26 mouse cellular contexts compared by ENCODE assay signal in the genomic region with DNA sequence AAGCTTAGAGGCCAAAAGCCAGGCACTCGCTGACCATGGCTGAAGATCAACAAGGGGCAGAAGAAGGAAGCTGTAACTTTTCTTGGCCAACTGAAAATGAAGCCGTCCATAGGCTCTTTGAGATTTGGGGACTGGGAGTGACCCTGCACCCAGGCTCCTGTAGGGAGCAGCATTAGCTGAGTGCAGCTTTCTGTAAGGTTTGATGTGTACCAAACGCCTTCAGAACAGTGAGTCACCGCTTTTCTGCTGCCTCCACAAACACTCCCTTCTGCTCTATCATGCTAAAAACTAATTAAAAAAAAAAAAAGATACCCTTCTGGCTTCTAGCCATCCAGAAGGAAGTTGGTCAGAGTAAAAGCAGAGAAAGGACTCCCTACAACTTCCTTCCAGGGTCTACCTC. TPM values are rescaled to one million over a fixed set of nuclear protein-coding genes. Genes with fewer than 3 reads are reported as not detected.
DNase-seq lines count a peak whose midpoint lies in the region; ATAC-seq and TF ChIP-seq lines count a peak whose summit lies in the region.
"Had no signal": no experiment of that assay in that cellular context is flagged by ENCODE, and none has a peak within 500 bp of the region (broad histone marks: within the 10 kb centered on the region; RNA-seq: fewer than 3 reads in every experiment).

No protein-coding gene starts in this region.

- peak; percentile 59 for TF ChIP-seq CTCF in stomach, postnatal 0 days (IDR thresholded peaks at IDR 0.05; ENCODE audit: low read depth)

- no peaks in the 10 kb centered on the region for H3K4me1 ChIP-seq in stomach, postnatal 0 days (replicated peaks; ENCODE audit: control insufficient read depth, insufficient read depth)
- H3K4me1 ChIP-seq in hindbrain, embryonic 10.5 days (replicated peaks): no peaks in the 10 kb centered on the region
- H3K4me1 ChIP-seq: embryonic facial prominence, embryonic 13.5 days; heart, embryonic 10.5 days; hindbrain, embryonic 15.5 days; midbrain, embryonic 10.5 days had no signal

- peak; percentile 49 to 58; a peak in 2 of 4 replicates for ATAC-seq in hematopoietic stem cell, adult 5-6 weeks (replicated peaks in 1 of 2; ENCODE audit: insufficient read depth in 1 of 2, low FRiP score in 2 of 2, low TSS enrichment in 1 of 2, low read depth in 1 of 2, poor library complexity in 2 of 2, severe bottlenecking in 2 of 2)
- ATAC-seq in stomach, postnatal 0 days (ENCODE audit: low FRiP score, low TSS enrichment): peak; percentile 63; the same call in 1 of the 2 replicates
- ATAC-seq: forebrain, embryonic 16.5 days; intestine, embryonic 16.5 days; liver, postnatal 0 days had no signal

- no peaks in the 10 kb centered on the region for H3K9me3 ChIP-seq in stomach, postnatal 0 days (ENCODE audit: control insufficient read depth, low read length)
- H3K9me3 ChIP-seq in hindbrain, embryonic 10.5 days: peaks cover 13% of the 10 kb centered on the region
- H3K9me3 ChIP-seq: heart, embryonic 10.5 days; hindbrain, embryonic 15.5 days had no signal

- no peak overlapping the region for H3K4me2 ChIP-seq in stomach, postnatal 0 days (replicated peaks; ENCODE audit: low read depth)
- H3K4me2 ChIP-seq: embryonic facial prominence, embryonic 13.5 days; hindbrain, embryonic 15.5 days; kidney, embryonic 15.5 days had no signal

- no peaks in the 10 kb centered on the region for H3K27me3 ChIP-seq in stomach, postnatal 0 days (ENCODE audit: control insufficient read depth, insufficient read depth, low read length)
- no peaks in the 10 kb centered on the region for H3K27me3 ChIP-seq in hindbrain, embryonic 10.5 days (ENCODE audit: insufficient read depth, poor library complexity, severe bottlenecking)
- H3K27me3 ChIP-seq: CH12.LX; embryonic facial prominence, embryonic 13.5 days; hindbrain, embryonic 15.5 days; kidney, embryonic 15.5 days had no signal

- no peak overlapping the region for H3K9ac ChIP-seq in stomach, postnatal 0 days (ENCODE audit: low read length)
- H3K9ac ChIP-seq: embryonic facial prominence, embryonic 13.5 days; hindbrain, embryonic 15.5 days; kidney, embryonic 15.5 days; liver, postnatal 0 days had no signal

- no peaks in the 10 kb centered on the region for H3K36me3 ChIP-seq in stomach, postnatal 0 days (ENCODE audit: control insufficient read depth, insufficient read depth, low read length)
- H3K36me3 ChIP-seq in hindbrain, embryonic 10.5 days: no peaks in the 10 kb centered on the region
- H3K36me3 ChIP-seq: embryonic facial prominence, embryonic 13.5 days; heart, embryonic 10.5 days; hindbrain, embryonic 15.5 days; kidney, embryonic 15.5 days; midbrain, embryonic 10.5 days had no signal

- no peak for TF ChIP-seq EP300 in stomach, postnatal 0 days (optimal IDR thresholded peaks at IDR 0.05)

- intact Hi-C loops in heart, postnatal 36 days (cut with DNase I): no loop called here

- no peak overlapping the region for H3K4me3 ChIP-seq in stomach, postnatal 0 days (ENCODE audit: low read depth, low read length)
- H3K4me3 ChIP-seq in hindbrain, embryonic 10.5 days: no peak overlapping the region
- H3K4me3 ChIP-seq: embryonic facial prominence, embryonic 13.5 days; heart, embryonic 10.5 days; hindbrain, embryonic 15.5 days; kidney, embryonic 15.5 days; midbrain, embryonic 10.5 days had no signal

- peak; percentile 65 for DNase-seq in right cerebral cortex, adult 18-20 months
- DNase-seq in right cerebral cortex, postnatal 14 days: no peak
- peak; percentile 18 to 29 for DNase-seq in layer of hippocampus, postnatal 36 days
- DNase-seq in stomach, postnatal 0 days (ENCODE audit: low spot score): no peak
- no peak for DNase-seq in heart, postnatal 36 days
- DNase-seq in hindbrain, embryonic 10.5 days (ENCODE audit: low spot score): no peak
- no peak for DNase-seq in adrenal gland, postnatal 14 days
- DNase-seq: adrenal gland, adult 2 months; cerebellum, adult 2 months; gastrocnemius, postnatal 36 days; heart, postnatal 10 days; liver; liver, postnatal 0 days; lung, postnatal 14 days; thymus, postnatal 4 days had no signal

- no peak overlapping the region for H3K27ac ChIP-seq in stomach, postnatal 0 days (replicated peaks)
- H3K27ac ChIP-seq in hindbrain, embryonic 10.5 days: no peak overlapping the region
- H3K27ac ChIP-seq: embryonic facial prominence, embryonic 13.5 days; heart, embryonic 10.5 days; hindbrain, embryonic 15.5 days; kidney, embryonic 15.5 days; midbrain, embryonic 10.5 days had no signal

- 31% methylated on average over 4 of the region's 4 CpGs for WGBS in stomach, postnatal 0 days
- 81% methylated on average over 4 of the region's 4 CpGs for WGBS in hindbrain, embryonic 10.5 days

RNA-seq across cellular contexts. Expression of gene Fam181a, which starts 34.4 kb away (rescaled TPM):
- total RNA-seq in hematopoietic stem cell, adult 5-6 weeks (2017): not detected in 2 replicates
- 1 to 10 TPM; 1.5 to 1.6 TPM for total RNA-seq in layer of hippocampus, postnatal 36 days (2021)
- polyA plus RNA-seq in stomach, postnatal 0 days (2015; fragmentation: Nextera tagmentation; extraction: Ambion mirVana): not detected in 2 replicates
- not detected for total RNA-seq in heart, postnatal 36 days (2021)
- 24.9 and 26.1 TPM in 2 replicates for polyA plus RNA-seq in hindbrain, embryonic 10.5 days (2016; fragmentation: Nextera tagmentation; extraction: Ambion mirVana)
- not detected in 2 replicates for total RNA-seq in adrenal gland, postnatal 14 days (2021)
- total RNA-seq: adrenal gland, adult 2 months; CH12.LX; common myeloid progenitor, adult 5-6 weeks; gastrocnemius, postnatal 36 days; heart, postnatal 10 days; monocyte, adult 5-6 weeks had no signal
- polyA plus RNA-seq: heart, embryonic 10.5 days; intestine, embryonic 16.5 days; kidney, embryonic 15.5 days; liver, postnatal 0 days had no signal

RNA-seq across cellular contexts. Expression of gene Prima1, which starts 34.5 kb away (rescaled TPM):
- not detected in 2 replicates for total RNA-seq in hematopoietic stem cell, adult 5-6 weeks (2017)
- 1 to 10 TPM; 3.9 to 4.0 TPM for total RNA-seq in layer of hippocampus, postnatal 36 days (2021)
- polyA plus RNA-seq in stomach, postnatal 0 days (2015; fragmentation: Nextera tagmentation; extraction: Ambion mirVana): 1.5 and 2.0 TPM in 2 replicates
- total RNA-seq in heart, postnatal 36 days (2021): under 1 TPM in 1 of 2 experiments, not detected in 1; 0.43 TPM
- polyA plus RNA-seq in hindbrain, embryonic 10.5 days (2016; fragmentation: Nextera tagmentation; extraction: Ambion mirVana): 0.91 and 1.2 TPM in 2 replicates
- 2.1 and 2.3 TPM in 2 replicates for total RNA-seq in adrenal gland, postnatal 14 days (2021)
- total RNA-seq: CH12.LX; common myeloid progenitor, adult 5-6 weeks; monocyte, adult 5-6 weeks had no signal
- polyA plus RNA-seq: liver, postnatal 0 days had no signal

Comparison
In these comparisons a context has a peak if more than half of its experiments do, and no peak if none do; other contexts are left out.
1. DNase-seq: peak in right cerebral cortex, adult 18-20 months (single experiment) and layer of hippocampus, postnatal 36 days (2 of 2); none in right cerebral cortex, postnatal 14 days (single experiment), stomach, postnatal 0 days (single experiment), heart, postnatal 36 days (0 of 2), hindbrain, embryonic 10.5 days (single experiment) and adrenal gland, postnatal 14 days (single experiment).